Mouse (Mus musculus) testis, adult 2 months (tissue): Measurements from ENCODE around the gene Lzts2.

Source experiments
- CTCF ChIP-seq: fragments of 200-500 bp; IDR thresholded peaks from 2 replicates; pipeline ENCODE4 v1.5.1; 2012; ENCODE audit warnings: low read depth, mild to moderate bottlenecking, inconsistent platforms, low read length, moderate library complexity; ENCODE audit not compliant: control insufficient read depth, insufficient read depth, insufficient replicate concordance
- POLR2A ChIP-seq: fragments of 200-500 bp; IDR thresholded peaks from 2 replicates; pipeline ENCODE4 v1.6.1; 2012; ENCODE audit warnings: low read depth, mild to moderate bottlenecking, inconsistent platforms, low read length, moderate library complexity; ENCODE audit not compliant: control insufficient read depth

DNA sequence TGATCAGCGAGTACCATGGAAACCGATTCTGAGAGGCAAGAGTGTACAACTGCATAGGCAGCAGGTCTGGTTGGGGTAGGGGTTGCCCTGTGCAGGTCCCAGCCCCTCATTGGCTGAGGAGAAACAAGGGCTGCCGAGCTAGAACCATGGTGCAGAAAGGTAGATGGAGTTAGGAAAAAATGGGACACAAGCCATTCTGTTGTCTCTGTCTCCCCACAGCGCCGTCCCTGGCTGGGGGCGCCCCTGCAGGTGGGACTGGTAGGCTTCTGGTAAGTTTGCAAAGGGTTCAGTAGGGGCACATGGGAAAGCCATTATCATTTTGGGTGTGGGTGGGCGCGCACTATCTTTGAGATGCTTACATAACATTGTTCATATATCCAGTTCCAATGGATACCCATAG, 39.2 kb downstream of the Lzts2 start:
- no peak for TF ChIP-seq CTCF
- TF ChIP-seq POLR2A = no peak
